Mouse (Mus musculus) layer of hippocampus, postnatal 25 days (tissue): ENCODE results near the gene Polr2i. TPM values are rescaled to one million over a fixed set of nuclear protein-coding genes. Genes with fewer than 3 reads are reported as not detected.
A peak's percentile ranks its signal among the peaks of the same experiment; 100 is the strongest.

Experiments
- DNase-seq, 2 experiments: peaks; one replicate each; pipeline ENCODE4 v3.0.0; 2022; ENCODE audit warnings: mixed read lengths in 2 of 2, low spot score in 1 of 2; ENCODE audit errors: extremely low spot score in 1 of 2
- total RNA-seq, 2 experiments: library from RNA; stranded (reverse); gene quantifications; 2 replicates each; pipeline ENCODE4 v1.2.3; 2021

Polr2i gene
- total RNA-seq, 2 experiments from 2014 or later, result 60.0 to 64.5 TPM

DNA sequence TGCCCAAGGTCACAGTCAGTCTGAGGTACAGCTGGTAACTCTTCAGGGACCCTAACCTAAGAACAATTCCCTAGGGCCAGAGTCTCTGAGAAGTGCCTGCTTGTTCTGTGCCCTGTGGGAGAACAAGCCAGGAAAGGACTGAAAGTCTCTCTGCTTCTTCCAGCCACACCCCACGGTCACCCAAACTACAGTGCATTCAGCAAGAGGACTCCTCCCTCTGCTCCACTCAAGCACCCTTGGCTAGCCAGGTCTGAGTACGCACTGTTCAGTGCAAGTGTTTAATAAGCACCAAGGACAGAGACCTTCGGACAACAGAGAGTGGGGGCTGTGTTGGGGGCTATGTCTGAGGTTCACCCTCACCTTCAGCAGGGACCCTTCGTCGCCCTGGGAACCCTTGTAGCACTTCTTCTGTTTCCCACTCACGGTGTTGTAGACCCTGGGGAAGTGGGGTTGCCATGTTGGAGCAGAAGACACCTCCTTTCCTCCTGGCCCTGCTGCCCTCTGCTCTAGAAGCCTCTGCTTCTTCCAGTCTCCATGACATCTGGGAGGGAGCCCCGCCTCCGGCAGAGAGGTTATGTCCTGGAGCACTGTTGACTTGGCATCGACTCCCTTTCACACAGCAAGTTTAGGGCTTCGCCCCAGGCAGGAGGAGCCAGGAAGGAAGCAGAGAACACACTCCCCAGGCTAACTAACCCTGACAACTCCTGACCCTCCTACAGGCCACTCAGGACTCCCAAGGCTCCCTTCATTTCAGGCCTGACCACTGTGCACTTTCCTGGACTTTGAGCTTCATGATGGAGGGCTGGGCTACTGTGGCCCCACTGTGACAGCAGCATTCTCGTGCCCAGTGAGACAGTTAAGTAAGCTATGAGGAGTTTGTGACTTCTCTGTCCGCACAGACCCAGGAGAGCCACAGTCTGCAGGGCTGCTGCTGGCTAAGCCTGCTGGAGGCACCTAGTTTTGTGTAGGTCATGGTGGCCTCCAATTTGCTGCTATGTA, 20.5 kb downstream of the Polr2i start:
- no peak for DNase-seq

DNA sequence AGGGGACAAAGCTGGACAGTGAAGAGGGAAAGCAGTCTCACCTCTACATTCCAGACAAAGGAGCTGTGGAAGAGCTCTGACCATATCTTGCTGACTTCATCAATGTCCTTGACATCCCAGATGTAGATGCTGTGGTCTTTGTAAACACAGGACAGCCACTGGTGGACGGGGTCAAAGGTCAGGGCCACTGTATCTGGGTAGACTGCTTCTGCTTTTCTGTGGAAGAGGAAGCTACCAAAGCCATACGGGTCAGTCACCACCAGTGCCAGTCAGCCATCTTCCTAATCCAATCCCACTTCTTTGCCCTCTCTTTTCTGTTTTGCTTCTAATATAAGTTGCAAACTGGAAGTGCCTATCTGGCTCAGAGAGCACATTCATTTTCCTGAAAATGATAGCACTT, 33.3 kb downstream of the Polr2i start:
- no peak for DNase-seq

DNA sequence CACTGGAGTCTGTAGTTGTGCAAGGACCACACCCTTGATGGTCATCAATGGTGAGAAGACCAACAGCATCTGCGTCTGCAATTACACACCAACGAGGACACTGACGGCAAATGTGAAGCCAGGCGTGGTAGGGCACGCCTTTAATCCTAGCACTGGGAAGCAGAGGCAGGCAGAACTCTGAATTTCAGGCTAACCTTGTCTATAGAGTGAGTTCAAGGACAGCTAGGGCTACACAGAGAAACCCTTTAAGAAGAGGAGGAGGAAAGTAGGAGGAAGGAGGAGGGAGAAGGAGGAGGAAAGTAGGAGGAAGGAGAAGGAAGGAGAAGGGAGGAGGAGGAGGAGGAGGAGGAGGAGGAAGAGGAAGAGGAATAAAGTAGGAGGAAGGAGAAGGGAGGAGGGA, 33.8 kb downstream of the Polr2i start:
- no peak for DNase-seq

DNA sequence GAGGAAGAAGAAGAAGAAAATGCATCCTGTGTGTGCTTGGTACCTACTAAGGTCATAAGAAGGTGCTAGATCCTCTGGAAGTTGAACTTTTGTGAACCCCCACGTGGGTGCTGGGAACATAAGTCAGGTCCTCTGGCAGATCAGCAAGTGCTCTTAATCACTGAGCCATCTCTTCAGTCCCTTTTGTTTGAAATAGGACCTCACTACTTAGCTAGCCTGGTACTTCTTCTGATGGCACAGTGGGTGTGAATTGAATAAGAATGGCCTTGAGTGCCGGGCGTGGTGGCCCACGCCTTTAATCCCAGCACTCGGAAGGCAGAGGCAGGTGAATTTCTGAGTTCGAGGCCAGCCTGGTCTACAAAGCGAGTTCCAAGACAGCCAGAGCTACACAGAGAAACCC, 34.2 kb downstream of the Polr2i start:
- DNase-seq, result no peak

DNA sequence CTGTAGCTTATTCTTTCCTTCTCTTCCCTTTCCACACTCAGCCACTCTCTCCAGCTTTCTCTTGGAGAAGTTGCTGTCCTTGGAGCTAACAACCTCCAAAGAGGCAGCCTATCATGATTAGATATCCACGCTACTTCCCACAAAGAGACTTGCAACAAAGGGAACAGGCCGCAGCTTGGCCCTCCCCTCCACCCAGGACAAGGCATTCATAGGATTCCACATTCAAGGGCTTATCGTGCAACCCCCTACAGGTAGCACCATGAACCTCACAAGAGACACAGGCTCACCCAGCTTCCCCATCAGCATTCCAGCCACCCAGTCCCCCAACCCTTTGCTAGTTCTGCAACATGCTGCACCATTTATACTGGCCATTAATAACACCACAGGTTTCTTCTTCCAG, 35.0 kb downstream of the Polr2i start:
- no peak for DNase-seq

DNA sequence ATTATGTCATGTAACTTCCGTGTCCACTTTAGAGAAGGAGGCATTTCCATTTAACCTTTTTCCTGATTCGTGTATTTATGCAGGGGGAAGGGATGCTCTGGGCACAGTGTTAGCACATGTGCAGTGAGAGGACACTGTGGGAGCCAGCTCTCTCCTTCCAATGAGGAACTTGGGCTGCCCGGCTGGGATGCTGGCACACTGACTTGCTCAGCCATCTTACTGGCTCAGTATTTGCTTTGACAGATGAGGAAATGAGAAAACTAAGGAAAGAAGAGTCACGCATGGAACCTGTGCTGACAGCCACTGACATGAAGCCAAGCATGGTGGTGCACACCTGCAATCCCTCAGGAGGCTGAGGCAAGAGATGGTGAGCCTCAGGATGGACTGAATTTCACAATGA, 37.9 kb downstream of the Polr2i start:
- no peak for DNase-seq

DNA sequence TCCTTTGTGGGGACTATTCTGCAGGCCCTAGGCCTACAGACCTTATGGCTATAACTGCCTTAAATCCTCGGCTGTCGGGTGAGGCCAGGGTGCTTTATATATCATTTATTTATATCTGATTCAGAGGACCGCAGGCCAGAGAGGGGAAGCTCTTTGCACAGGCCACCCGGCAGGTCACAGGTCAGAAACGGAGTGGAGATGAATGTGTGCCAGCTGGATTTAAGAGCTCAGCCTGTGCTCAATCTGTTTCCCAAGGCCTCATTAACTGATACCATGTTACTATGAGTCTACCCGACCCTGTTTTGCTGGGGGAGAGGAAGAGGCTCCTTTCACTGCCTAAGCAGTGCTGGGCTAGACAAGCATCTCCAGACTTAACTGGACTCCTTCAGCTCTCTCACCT, 42.6 kb downstream of the Polr2i start:
- DNase-seq, result no peak

DNA sequence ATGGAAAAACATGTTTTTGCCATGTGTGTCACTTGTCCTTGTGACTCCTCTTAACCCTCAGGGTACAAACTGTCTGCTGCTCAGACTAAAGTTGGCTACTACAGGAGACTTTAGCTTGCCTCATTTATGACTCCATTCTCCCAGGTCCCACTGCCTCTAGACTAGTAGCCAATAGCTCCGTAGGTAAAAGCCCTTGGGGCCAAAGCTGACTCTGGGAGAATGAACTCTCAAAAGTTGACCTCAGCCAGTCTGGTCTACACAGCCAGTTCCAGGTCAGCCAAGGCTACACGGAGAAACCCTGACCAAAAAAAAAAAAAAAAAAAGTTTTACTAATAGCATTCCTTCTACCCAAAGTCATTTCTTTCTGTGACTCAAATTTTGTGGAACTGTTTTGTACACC, 47.2 kb downstream of the Polr2i start:
- no peak for DNase-seq

DNA sequence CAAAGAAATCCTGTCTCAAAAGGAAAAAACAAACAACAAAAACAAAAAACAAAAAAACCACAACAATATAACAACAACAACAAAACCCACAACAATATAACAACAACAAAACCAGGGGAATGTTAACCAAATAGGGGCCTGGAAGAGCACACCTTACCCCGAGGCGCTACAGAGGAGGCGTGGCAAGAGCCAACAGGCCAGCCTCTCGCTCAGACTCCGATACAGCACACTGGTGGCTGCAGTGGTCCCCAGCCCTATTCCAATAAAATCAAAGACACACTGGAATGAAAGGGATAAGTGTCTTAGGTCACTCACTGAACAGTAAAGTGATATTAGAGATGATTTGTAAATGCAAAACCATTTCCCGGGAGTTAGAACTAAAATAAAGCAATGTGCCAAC, 47.8 kb downstream of the Polr2i start:
- DNase-seq, result no peak

DNA sequence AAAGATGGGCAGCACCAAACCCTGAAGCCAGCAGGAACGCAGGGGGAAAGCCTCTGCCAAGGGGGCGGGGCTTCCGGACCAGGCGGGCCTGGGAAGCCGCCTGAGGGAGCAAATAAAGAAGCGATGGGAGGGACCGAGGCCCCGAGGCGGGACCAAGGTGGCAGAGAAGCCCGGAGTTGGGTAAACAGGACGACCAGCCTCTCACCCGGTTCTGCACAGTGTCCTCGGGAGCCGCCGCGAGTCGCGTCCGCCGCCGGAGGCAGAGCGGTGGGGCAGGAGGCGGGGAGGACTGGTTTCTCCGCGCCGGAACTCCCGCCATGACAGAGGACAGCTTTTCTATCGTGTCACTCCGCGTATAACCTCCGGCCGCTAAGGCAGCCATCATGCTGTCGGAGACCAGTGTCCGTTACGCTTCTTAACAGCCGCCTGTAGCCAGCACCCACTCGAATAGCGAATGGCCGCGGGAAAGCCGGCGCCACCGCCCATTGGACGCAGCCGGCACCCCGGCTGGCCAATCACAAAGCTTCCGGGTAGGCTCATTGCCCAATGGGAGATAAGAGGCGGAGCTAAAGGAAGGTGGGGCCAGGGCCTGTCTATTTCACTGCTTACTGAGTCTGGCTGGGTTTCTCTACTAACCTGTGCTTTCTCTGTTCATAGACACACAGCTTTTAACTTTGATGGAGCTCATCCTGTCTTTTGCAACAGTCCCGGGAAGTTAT, 48.4 kb downstream of the Polr2i start, which contains the start of the genes Thap8 and Wdr62:
TSS of gene Thap8 (plus strand) at position 144 of the 719 bp plus-strand sequence.
TSS of gene Wdr62 (minus strand) at position 469 of the 719 bp plus-strand sequence.
- peak; percentile 79 for DNase-seq

DNA sequence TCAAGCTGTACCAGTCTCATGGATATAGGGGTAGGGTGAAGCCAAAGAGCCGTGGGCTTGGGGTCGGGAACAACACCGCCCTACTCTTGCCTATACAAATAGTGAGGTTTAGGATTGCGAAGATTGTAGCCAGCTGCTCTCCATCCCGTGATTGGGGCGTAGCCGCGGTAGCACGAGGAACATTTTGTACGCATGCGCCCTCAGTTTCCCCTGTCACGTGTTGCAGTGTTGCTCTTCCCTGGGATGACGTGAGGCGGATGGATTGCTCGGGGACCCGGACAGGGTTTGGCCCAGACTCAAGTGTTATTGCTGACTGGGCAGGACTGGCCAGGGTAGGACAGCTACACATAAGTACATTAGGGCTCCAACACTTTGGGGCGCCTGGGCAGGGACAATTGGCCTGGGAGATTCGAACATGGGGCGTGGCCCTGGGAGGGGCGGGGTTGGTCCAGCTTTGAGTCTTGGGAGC, 49.0 kb downstream of the Polr2i start:
- DNase-seq, result peak; percentile 70

DNA sequence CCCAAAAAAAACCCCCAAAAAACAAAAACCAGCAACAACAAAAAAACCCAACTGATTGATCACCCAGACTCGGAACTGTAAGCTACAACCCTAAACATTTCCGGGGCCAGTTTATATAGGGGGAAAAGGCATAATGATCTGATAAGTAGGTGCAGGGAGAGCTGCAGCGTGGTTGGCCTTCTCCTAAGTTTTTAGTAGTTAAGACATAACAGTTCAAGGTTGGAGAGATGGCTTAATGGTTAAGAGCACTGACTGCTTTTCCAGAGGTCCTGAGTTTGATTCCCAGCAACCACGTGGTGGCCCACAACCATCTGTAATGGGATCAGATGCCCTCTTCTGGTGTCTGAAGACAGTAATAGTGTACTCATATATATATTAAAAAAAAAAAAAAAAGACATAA, 49.8 kb downstream of the Polr2i start:
- DNase-seq, result no peak

DNA sequence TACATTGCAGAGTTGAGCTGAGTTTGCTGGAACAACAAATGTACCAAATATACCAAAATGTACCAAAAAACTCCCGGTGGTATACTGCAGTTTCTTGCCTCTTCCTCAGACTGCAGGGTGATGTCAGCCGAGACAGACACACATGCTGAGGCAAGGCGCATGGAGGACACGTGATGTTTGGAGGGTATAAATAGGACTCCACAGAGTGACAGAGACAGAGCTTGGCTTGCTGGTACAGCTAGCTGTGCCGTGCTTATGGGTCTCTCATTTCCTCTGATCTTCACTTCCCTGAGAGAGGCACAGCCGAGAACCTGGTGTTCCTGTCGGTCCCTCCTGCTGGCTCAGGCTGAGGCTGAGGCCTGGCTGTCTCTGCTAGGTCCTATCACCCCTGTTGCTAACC, 51.0 kb downstream of the Polr2i start:
- no peak for DNase-seq

Other genes with a start within 250 kb of the Polr2i start
- 1 to 10 TPM; 2.5 to 3.5 TPM for gene Zfp568, start 248.0 kb upstream of the Polr2i start, total RNA-seq
- gene Zfp14, start 180.6 kb upstream of the Polr2i start, total RNA-seq, result 10 to 100 TPM in 1 of 2 experiments, 1 to 10 TPM in 1; 9.2 to 10.3 TPM
- gene Zfp82, start 159.0 kb upstream of the Polr2i start, total RNA-seq, result 1 to 10 TPM; 1.9 to 5.0 TPM
- gene Gm26920, start 141.5 kb upstream of the Polr2i start, total RNA-seq, result 1 to 10 TPM in 1 of 2 experiments, not detected in 1; 2.0 TPM
- 1 to 10 TPM; 5.3 to 7.1 TPM for gene Zfp566, start 141.4 kb upstream of the Polr2i start, total RNA-seq
- gene Zfp260, start 137.2 kb upstream of the Polr2i start, total RNA-seq, result 10 to 100 TPM; 64.8 to 89.9 TPM
- gene Zfp382, start 110.0 kb upstream of the Polr2i start, total RNA-seq, result 10 to 100 TPM; 30.4 to 31.5 TPM
- 10 to 100 TPM; 49.2 to 50.2 TPM for gene Zfp146, start 62.2 kb upstream of the Polr2i start, total RNA-seq
- 1 to 10 TPM; 2.8 to 5.0 TPM for gene Cox7a1, start 47.8 kb upstream of the Polr2i start, total RNA-seq
- gene Capns1, start 33.1 kb upstream of the Polr2i start, total RNA-seq, result 100 to 1,000 TPM; 206 to 218 TPM
- gene Tbcb, start 324 bp downstream of the Polr2i start, total RNA-seq, result 100 to 1,000 TPM; 115 to 136 TPM
- not detected for gene Ovol3, start 3.8 kb downstream of the Polr2i start, total RNA-seq
- under 1 TPM; 0.22 to 0.73 TPM for gene Thap8, start 48.1 kb downstream of the Polr2i start, total RNA-seq
- 1 to 10 TPM; 1.4 to 1.7 TPM for gene Wdr62, start 48.5 kb downstream of the Polr2i start, total RNA-seq
- 100 to 1,000 TPM; 437 to 515 TPM for gene Clip3, start 59.8 kb downstream of the Polr2i start, total RNA-seq
- gene Alkbh6, start 76.8 kb downstream of the Polr2i start, total RNA-seq, result 10 to 100 TPM; 47.1 to 55.1 TPM
- 10 to 100 TPM in 1 of 2 experiments, 1 to 10 TPM in 1; 6.4 to 13.1 TPM for gene Syne4, start 82.9 kb downstream of the Polr2i start, total RNA-seq
- under 1 TPM; 0.15 to 0.75 TPM for gene E130208F15Rik, start 89.8 kb downstream of the Polr2i start, total RNA-seq
- 1 to 10 TPM; 7.8 to 7.9 TPM for gene Sdhaf1, start 91.9 kb downstream of the Polr2i start, total RNA-seq
- gene Lrfn3, start 130.8 kb downstream of the Polr2i start, total RNA-seq, result 10 to 100 TPM; 33.6 to 34.7 TPM
- 10 to 100 TPM; 28.8 to 31.4 TPM for gene Tyrobp, start 181.8 kb downstream of the Polr2i start, total RNA-seq
- gene Hcst, start 187.9 kb downstream of the Polr2i start, total RNA-seq, result 1 to 10 TPM in 1 of 2 experiments, under 1 TPM in 1; 0.98 to 1.0 TPM
- 1 to 10 TPM; 2.9 to 3.0 TPM for gene Nfkbid, start 189.8 kb downstream of the Polr2i start, total RNA-seq
- gene Aplp1, start 213.6 kb downstream of the Polr2i start, total RNA-seq, result 1,000 to 10,000 TPM; 1,227 to 1,377 TPM
- 10 to 100 TPM; 15.3 to 16.4 TPM for gene Kirrel2, start 225.7 kb downstream of the Polr2i start, total RNA-seq
- 1 to 10 TPM; 1.8 to 2.2 TPM for gene Nphs1, start 226.4 kb downstream of the Polr2i start, total RNA-seq